Mouse (Mus musculus) liver, adult 2 months (tissue): ENCODE measurements around the gene Hoxa2.

ENCODE experiments used
- CTCF ChIP-seq: fragments of 200-500 bp; IDR thresholded peaks from 2 replicates; pipeline ENCODE4 v1.5.1; 2011; ENCODE audit warnings: low read depth, low read length, control low read depth
- POLR2A ChIP-seq: fragments of 200-500 bp; IDR thresholded peaks from 2 replicates; pipeline ENCODE4 v1.6.1; 2011; ENCODE audit warnings: low read length, control low read depth; ENCODE audit not compliant: insufficient read depth; ENCODE audit errors: extremely low read depth

GRCm38 (mm10) chr6:52167176-52167575 lies 2.5 kb upstream of the Hoxa2 start:
- TF ChIP-seq CTCF (no peak), POLR2A (no peak)
